Mouse (Mus musculus) testis, postnatal 10 days (tissue): Measurements from ENCODE around the gene Runx2.

ENCODE experiments used
- DNase-seq: peaks from one replicate; pipeline ENCODE4 v3.0.0; 2021; ENCODE audit warnings: low spot score

Runx2 gene

DNA sequence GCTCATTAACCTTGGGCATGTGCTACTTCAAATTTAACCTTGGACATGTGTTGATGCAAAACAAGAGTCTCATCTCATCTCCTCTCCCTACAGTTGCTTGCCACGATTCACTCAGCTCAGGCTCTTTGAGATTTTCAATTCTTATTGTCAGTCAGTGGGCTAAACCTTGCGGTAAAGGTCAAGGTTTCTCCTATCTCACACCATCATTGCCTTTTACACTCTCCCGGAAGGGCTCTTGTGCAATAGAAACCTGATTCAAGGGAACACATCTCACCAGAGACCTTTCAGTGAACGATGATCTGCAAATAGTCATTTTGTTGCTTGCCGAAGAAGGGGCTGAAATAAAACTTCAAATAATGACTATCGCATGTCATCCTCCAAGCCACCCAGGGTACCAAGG is 354.4 kb downstream of the Runx2 start:
- no peak for DNase-seq

DNA sequence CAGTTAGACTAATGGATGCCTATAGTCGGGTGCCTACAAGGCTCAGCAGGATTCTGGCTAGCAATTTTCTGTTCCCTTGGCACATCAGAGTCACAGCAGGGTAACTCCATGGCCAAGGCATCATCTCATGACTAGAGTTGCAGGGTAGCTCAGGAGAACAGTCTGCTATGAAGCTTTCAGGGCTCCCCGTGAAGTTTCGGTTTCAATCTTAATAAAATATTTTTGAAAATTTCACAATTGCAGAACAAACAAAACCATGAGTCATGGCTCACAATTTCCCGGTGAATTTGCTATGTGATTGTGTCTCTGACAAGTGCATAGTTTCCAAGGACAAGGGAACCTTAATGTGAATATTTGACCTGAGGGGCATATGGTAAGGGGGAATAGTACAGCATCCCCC is 355.6 kb downstream of the Runx2 start:
- no peak for DNase-seq

DNA sequence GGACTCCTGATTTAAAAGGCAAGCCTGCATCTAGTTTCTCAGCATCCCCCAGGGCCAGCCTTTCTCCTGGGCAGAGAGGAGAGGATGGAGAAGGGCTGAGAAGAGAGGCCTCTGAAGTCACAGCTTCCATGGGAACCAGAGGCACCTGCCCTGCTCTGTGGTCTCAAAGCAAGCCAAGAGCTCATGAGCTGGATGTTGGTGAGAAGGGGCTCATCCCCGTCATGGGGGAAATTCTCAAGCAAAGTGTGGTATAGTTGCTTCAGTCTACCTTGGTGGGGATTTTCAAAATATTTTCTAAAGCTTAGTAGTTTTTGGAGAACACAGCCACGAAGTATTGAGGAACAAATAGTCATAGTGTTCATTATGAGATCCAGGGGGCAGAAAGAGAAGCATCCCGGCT is 357.9 kb downstream of the Runx2 start:
- no peak for DNase-seq

DNA sequence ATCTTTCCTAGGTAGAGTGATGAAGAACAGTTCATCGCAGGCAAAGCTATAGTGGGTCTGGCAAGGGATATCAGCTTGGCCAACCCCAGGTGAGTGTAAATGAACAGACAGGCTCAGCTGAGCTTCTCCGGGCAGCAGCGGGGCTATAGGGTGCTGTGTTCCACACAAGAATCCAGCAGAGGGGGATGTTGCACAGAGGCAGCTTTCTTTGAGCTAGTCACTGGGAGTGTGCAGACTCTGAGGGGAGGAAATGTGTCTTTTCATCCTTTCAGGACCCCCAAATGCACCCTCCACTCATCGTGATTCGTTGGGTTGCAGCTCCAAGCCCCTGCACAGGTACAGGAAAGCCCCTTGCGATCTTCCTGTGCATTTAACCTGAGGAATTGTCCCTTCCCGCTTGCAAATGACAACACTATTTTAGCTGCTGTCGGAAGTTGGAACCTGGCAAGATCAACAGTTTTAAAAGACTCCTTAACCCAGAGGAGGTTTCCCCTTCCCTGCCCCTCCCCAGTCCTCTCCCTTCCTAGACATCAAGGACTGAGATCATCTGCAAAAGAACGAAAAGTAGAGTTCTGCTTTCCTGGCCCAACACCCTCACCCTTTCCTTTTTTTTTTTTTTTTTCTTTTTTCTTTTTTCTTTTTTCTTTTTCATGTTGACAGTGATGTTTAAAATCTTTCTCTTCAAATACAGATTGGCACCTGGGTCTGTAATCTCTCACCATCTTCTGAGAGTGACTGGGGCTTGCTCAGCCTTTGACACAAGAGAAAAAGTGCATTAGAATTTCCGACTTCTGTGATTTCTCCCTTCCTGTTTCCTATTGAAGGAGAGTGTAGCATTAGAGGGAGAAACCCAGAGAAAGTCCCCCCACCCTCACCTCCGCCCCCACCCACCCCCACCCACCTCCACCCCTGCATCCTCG is 358.7 kb downstream of the Runx2 start:
- peak; percentile 72 for DNase-seq

DNA sequence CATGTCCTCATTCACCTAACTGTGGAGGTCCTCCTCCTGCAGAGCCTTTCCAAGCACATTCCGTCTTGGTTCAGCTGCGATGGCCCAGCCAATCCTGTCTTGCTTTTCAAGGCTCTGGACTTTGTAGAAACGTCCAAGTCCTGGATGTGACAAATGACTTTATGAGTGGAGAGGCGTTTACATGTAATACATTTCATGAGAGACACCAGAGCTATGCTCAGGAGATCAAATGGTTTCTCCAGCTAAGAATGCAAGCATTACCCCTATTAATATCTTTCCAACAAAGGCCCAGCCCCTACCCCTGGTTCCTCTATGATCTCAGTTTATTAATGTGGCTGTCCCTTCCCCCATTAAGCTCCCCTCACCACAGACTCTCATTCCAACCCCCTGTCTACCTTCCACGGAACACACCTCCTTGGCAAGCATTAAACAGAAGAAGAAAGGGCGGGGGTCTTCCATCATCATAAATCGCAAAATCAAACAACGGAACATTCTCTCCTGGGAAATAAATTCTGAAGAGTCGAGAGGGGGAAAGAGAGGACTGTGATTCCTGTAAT is 364.6 kb downstream of the Runx2 start:
- no peak for DNase-seq
